Mouse (Mus musculus) thymus, postnatal 25 days (tissue): ENCODE data around the gene Add2.

Experiments
- DNase-seq: peaks from one replicate; pipeline ENCODE4 v3.0.0; 2022

The Add2 gene

DNA sequence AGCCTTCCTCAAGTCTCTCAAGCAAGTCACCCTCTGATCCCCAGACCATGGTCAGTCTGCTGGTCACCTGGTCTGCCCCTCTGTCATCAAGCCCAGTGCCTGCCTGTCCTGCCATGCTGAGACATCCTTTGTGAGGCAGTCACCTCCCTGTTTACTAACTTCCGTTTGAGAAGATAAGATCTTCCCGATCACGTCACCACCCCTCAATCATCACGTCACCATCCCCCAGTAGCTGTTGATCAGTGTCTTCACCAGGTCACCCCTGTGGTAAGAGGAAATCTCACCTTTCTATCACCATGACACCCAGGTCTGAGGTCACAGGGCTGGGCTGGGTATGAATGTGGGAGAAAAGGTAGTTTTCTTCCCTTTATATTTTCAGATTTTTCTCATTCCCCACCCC lies 120.0 kb downstream of the Add2 start:
- DNase-seq: no peak

DNA sequence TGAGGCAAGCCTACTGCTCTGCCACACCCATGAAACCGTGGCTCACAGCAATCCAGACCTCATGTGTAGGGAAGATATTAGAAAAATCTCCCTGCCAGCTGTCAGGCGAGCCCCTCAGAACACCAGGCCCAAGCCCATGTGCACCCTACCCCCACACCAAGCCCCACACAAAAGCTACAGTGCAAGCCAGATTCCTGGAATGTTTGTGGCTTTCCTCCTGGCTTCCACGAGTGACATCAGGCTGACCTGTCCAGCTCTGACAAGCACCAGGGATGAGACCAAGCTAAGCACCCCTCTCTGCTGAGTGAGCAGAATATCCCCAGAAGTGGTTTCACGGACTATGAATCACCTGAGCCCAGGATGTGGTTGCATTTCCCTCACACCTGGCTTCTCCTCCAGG lies 120.5 kb downstream of the Add2 start:
- no peak for DNase-seq

DNA sequence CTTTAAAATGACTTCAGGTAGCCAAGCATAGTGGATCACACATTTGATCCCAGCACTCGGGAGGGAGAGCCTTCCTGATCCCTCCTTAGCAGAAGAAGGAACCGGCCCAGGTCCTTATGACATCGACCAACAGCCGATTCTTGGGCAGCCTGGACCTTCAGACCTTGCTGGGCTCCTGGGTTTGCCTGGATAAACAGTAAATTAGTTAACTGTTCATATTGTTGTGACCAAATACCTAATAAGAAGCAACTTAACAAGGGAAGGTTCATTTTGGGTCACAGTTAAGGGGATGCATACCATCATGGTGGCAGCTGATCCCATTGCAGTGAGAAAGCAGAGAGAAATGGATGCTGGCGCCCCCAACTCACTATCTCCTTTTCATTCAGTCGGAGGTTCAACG lies 124.2 kb downstream of the Add2 start:
- DNase-seq: no peak

DNA sequence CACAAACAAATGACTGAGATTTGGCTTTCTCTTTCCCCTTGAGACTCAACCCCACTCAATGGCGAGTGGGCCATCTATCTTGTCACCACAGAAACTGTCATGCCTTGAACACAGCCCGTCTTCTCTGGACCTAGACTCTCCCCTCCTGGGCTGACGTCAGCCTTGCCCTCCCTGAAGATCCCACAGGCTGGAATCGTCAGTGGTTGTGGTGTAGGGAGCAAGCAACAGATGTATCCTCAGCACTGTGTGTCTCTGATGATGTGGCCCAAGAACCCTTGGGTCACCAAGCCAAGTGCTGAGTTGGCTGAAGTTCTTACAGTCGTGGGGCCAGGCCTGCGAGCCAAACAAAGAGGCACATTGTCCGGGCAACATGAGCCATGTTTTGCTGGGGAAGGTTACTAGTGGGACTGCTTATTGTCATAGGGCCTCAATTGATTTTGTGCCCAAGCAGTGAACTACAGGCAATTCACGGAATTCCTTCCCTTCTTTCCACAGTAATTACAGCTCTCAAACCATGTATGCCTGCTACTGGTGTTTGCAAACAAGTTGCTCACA lies 125.0 kb downstream of the Add2 start:
- no peak for DNase-seq

DNA sequence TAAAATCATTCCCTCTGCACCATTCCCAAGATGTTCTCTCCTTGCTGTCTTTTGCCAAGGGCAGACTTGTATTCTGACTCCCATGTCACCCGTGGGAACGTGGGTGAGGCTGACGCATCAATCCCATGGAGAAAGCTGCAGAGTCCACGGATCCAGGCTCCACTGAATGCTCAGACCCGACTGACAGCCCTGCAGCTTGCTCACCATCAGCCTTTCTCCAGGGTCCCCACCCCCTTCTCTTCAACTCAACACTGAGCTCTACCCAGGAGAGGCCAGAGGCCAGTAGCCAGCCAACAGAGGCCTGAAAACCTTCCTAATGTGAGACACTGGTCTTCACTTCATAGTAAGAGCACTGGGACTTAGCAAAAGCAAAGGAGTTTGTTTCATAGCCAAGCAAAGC lies 125.5 kb downstream of the Add2 start:
- no peak for DNase-seq

DNA sequence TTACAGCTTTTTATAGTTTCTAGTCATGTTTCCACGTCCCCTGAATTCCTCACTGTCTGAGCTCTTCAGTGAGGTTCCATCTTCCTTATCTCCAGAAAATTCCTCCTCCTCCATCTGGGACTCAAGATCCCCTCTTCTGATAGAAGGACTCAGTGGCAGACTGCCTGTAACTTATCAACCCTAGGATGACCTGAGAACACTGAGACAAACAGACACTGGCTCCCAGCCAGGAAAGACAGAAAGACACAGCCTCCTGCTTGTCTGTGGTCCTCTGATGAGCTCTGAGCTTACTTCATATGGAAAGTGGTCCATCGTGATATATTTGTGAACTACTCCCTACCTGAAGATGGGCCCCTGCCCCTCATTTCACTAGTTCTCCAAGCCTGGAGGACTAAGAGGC lies 126.0 kb downstream of the Add2 start:
- no peak for DNase-seq

DNA sequence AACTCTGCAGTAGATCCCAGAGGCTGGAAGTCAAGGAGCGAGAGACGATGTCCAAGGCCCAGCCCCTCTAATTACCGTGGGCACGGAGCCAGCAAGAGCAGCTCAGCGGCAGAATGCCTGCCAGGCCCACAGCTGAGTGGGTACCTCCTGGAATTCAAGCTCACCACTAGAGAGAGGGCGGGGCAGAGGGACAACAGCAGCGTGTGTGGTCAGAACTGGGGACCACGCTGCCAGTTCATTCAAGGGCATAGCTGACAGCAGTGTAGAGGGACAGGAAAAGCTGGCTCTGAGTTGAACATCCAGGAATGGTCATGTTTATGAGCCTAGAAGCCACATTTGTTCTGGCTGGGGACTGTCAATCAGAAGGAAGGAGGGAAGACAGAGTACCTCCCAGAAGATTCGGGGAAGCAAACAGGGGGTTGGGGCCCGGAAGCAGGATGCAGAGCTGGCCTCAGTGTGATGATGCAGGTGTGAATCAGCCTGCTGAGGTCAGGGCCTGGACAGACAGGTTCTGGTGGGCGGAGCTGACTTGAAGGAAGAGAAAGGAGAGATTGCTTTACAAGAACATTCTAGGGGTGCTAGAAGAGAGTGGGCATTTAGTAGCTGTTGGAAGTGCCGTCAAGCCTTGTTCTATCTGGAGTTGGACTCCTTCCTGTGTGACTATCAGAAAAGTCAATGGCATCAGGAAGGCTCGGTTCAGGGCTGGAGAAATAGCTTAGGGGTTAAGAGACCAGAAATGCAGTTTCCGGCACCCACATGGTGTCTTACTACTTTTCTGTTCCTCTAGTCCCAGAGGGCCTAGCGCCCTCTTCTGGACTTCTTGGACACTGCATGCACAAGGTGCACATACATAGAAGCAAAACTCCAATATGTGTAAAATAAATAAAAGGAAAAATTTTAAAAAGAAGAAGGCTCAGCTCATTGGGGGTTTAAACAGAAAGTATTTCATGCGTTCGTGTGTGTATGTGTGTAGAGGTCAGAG lies 129.1 kb downstream of the Add2 start:
- no peak for DNase-seq

DNA sequence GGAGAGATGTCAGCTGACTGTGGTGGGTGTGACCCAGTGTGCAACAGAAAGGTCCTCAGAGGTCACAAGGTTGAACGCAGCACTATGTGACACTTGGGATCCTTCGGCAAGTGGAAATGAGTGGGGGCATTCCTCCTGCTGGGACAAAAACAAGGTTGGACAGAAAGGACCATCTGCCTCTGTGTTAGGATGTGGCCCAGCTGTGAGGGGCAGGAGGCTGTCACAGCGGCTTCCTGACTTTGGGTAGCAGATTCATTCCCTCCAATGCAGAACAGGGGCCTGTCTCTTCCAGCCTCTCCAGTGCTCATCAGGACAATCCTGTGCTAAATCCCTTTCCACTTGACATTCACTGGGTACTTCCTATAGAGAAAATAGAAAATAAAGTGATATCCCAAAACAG lies 132.4 kb downstream of the Add2 start:
- DNase-seq: no peak

DNA sequence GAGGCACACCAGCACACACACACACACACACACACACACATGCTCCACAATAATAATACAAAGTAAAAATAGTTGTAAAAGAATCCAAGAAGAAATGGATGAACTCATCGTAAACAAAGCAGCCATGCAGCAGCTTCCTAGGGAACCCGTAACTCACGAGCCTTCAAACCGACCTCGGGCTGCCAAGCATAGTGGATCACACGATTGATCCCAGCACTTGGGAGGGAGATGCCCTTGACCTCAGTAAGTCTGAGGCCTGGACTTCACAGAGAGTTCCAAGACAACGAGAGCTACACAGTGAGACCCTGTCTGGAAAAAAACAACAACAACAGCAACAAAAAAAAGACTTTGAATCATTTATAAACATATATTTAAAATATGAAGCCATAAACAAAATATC lies 133.1 kb downstream of the Add2 start:
- no peak for DNase-seq

DNA sequence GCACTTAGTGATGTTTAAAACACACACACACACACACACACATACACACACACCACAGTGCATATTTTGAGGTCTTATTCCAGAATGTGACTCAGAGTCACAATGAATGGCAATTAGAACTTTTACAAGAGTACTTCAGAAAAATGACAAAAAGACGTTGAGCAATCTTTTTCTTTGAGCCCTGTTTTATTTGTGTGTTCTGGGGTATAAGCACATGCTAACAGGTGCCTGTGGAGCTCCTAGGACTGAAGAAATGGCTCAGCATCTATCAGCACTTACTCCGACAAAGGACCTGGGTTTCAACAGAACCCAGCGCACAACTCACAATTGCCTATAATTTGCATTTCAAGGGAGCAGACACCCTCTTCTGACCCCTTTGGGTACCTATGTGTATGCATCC lies 135.5 kb downstream of the Add2 start:
- DNase-seq: no peak

DNA sequence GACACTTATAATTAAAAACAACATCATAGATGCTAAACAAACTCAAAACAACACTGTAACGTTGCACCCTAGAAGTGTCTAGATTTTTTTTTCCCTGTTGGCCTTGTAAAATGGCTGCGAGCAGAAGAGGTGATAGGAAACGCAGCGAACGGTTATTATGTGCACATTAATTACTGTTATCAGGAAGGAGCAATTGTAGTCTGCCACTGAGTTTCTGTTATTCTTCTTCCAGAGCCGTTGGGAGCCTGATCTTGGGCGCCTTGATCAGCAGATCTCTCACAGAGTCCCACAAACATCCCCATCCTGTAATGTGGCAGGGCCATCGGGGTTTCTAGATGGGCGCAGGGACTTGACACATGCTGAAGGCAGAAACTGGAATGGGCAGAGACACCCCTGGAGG lies 137.9 kb downstream of the Add2 start:
- DNase-seq: no peak

DNA sequence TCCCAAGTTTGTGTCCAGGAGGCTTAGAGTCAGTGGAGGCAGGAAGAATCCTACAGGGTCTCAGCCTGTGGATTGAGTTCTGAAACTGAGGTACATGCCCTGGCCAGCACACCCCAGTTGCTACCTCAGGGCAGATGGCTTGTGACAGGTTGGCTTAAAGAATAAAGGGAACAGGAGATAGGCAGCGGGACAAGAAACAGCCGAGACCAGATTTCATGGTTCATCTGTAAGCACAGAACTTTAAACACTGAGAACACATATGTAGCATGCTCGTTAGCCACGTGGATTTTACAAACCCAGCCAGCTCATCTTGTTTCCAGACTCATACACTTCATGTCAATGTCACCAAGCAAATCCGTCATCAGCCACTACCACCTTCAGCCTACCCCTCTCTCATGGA lies 139.4 kb downstream of the Add2 start:
- no peak for DNase-seq

DNA sequence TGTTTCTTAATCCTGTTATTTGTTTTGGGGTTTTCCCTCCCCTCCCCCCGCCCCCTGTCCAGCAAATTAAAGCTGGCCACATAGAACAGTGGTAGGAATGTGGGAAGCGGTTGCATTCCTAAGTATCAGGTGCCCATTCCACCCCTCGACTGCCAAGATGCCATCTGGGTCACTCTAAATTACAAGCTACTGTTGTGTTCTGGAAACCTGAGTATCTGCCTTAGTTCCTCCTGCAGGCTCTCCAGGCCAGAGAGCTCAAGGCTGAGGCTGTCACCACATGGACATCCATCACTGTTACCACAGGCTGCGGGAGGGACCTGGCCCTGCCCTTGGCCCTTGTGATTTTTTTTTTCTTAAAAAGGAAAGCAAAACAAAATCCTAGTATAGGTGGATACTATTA lies 140.7 kb downstream of the Add2 start:
- DNase-seq: no peak
